Mouse (Mus musculus) telencephalon, adult 2 months (tissue): ENCODE data around the gene Cradd.

ENCODE experiments used
- DNase-seq: peaks from one replicate; pipeline ENCODE4 v3.0.0-alpha.2; 2011; ENCODE audit warnings: low read depth, low spot score

Gene Cradd

GRCm38 (mm10) chr10:95332596-95332995 lies 8.7 kb upstream of the Cradd start:
- DNase-seq, result no peak

- no peak for DNase-seq
Observed at GRCm38 (mm10) chr10:95330375-95331363, 6.7 kb upstream of the Cradd start.

- DNase-seq, result no peak
Observed at GRCm38 (mm10) chr10:95329884-95330283, 6.0 kb upstream of the Cradd start.

- DNase-seq, result no peak
Observed at GRCm38 (mm10) chr10:95324278-95324631, 322 bp upstream of the Cradd start.

- no peak for DNase-seq
Observed at GRCm38 (mm10) chr10:95322076-95323070, 1.6 kb downstream of the Cradd start.

GRCm38 (mm10) chr10:95319001-95319400 lies 4.9 kb downstream of the Cradd start:
- no peak for DNase-seq

GRCm38 (mm10) chr10:95318392-95318708 lies 5.6 kb downstream of the Cradd start:
- DNase-seq, result no peak

- no peak for DNase-seq
Observed at GRCm38 (mm10) chr10:95317581-95318391, 6.1 kb downstream of the Cradd start.

- no peak for DNase-seq
Observed at GRCm38 (mm10) chr10:95317091-95317490, 6.8 kb downstream of the Cradd start.

- no peak for DNase-seq
Observed at GRCm38 (mm10) chr10:95316675-95317074, 7.3 kb downstream of the Cradd start.

- no peak for DNase-seq
Observed at GRCm38 (mm10) chr10:95315801-95316474, 8.0 kb downstream of the Cradd start.

- no peak for DNase-seq
Observed at GRCm38 (mm10) chr10:95315321-95315720, 8.6 kb downstream of the Cradd start.

- DNase-seq, result no peak
Observed at GRCm38 (mm10) chr10:95314019-95314418, 9.9 kb downstream of the Cradd start.

GRCm38 (mm10) chr10:95313524-95313923 lies 10.4 kb downstream of the Cradd start:
- DNase-seq, result no peak

- DNase-seq, result no peak
Observed at GRCm38 (mm10) chr10:95310688-95311441, 13.1 kb downstream of the Cradd start.

- no peak for DNase-seq
Observed at GRCm38 (mm10) chr10:95309412-95310322, 14.3 kb downstream of the Cradd start.

GRCm38 (mm10) chr10:95308991-95309390 lies 14.9 kb downstream of the Cradd start:
- no peak for DNase-seq

GRCm38 (mm10) chr10:95307916-95308315 lies 16.0 kb downstream of the Cradd start:
- no peak for DNase-seq
